Mouse (Mus musculus): Measurements from ENCODE around the gene Pom121l2.
A peak's percentile ranks its signal among the peaks of the same experiment; 100 is the strongest.

The Pom121l2 gene

DNA sequence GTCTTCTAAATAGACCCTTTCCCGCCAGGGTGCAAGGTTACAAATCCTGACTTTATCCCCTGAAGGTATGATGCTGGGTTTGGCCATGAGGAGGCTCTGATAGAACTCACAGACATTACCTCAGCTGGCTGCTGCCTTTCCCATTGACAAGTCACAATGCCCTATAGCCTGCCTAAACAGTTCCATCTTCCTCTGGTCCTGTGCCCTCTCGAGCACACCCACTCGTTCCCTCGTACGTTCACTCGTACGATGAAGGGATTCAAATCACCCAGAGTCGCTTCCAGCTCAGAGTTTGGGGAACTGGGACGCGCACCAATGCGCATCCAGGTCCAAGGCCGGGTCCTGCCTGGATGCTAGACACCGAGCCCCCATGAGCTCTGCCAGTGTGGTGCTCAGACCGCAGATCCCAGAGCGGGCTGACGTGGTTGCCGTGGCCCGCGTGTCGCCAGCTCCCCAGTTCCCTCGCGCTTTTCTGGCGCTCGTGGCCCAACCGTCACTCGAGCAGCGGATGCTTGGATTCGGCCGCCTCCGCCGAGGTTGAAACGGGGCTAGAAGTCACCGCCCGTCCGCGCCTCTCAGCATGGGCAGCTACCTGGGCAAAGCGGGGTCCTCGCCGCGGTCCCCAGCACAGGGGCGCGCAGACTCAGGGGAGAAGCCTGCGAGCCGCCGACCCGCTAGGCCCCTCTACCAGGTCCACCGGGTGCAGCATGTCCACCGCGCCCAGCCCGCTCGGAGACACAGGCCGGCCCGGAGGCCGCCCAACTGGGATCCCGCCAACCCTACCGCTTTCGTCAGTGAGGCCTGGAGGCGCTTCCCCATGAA, at the start of gene Pom121l2:
Gene Pom121l2, plus strand, starts transcription at position 214 of the 822 bp plus-strand sequence.
- peak; percentile 23 to 45 for DNase-seq (ENCODE audit: low spot score in 2 of 2)

DNA sequence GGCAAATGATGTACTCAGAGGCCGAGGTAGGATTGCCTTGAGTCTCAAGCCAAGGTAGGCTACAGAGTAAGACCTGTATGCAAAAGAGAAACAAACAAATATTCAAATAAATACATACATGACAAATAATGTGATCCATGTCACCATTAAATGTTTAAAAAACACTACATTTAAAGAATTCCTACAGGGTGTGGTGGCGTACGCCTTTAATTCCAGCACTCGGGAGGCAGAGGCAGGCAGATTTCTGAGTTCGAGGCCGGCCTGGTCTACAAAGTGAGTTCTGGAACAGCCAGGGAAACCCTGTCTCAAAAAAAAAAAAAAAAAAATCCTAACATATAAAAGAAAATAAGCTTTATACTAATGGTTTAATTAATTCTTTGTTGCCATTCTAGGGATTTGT, 49.3 kb upstream of the Pom121l2 start:
- no peak for DNase-seq (ENCODE audit: low spot score in 2 of 2)

DNA sequence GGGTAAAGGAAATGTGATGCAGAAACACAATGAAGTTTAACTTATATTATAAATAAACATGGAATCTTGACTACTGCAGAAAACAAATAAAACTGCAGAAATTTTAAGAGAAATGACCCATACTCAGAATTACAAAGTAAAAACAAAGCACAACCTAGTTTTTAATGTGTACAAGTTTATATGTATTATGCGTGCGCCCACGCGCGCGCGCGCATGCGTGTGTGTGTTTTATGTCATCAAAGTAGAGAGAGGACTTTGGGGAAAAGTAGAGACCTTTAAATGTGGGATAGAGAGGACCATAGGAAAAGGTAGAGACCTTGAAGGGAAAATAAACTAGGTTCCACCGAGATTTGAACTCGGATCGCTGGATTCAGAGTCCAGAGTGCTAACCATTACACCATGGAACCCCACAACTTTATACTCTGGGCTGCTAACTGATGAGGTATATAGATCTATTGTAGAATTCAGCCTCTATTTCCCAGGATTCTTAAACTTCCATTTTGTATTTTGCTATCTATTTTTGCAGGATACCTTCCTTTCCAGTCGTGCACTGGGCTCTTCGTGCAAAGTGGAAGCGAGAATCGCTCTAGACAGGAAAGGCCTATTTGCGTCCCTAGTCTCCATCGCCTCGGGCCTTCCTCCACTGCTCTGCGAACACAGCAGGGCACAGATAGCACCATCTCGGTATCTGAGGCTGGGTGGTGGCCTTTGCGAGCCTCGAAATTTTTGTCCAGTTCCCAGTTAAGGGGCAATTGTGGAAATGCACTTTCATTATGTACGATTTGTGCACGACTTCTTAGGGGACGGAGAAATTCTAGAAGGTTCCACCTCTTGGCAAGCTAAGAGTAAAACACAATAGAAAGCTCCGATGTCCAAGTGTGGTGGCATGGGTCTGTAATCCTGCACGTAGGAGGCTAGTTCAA, 47.1 kb upstream of the Pom121l2 start:
- DNase-seq (ENCODE audit: low spot score in 2 of 2): no peak

DNA sequence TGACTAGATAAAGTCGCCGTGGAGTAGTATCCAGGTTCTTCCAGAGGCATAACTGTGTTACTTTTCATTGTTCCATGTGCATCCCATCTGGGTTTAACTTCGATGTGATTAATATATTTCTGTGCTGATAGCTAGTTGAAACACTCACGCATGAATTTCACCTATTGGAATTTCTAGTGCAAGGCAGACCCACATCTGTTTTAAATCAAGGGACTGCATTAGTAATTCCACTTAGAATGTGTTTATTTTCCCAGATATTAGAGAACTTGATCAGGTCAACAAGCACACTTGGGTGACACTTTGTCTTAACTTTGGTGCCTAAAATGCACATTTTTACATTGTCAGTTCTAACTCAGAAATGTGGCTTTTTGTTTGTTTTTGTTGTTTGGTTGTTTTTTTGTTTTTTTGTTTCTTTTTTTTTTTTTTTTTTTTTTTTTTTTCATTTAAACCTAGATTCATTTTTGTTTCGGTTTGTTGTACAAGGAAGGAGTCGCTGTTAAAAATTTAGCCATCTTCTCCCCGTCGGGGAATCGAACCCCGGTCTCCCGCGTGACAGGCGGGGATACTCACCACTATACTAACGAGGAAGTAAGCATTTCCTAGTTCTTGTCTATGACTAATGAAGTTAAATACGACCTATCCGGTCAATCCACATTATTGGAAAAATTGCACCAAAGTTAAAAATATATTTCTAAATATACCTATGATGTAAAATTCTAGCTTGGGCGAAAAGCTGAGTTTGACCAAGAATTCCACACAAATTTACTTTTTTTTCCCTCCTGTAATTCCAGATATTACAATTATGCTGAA, 45.8 kb upstream of the Pom121l2 start:
- DNase-seq (ENCODE audit: low spot score in 2 of 2): peak in 1 of 2 experiments; percentile 46

DNA sequence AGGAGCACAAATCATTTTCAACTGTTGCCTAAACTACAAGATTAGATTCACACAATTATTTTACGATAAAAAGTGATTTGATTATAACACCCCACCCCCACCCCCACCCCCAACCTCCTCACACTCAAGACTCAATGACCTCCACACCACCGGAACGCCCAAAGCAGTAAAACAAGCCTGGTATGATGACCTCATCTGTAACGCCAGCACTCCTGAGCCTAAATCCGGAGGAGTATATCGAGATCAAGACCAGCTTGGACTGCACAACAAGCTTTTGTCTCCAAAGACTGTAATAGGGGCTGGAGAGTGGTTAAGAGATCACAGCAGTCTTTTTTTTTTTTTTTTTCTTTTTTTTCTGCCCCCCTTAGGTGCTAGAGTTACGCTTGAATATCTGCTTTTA, 45.2 kb upstream of the Pom121l2 start:
- no peak for DNase-seq (ENCODE audit: low spot score in 2 of 2)

DNA sequence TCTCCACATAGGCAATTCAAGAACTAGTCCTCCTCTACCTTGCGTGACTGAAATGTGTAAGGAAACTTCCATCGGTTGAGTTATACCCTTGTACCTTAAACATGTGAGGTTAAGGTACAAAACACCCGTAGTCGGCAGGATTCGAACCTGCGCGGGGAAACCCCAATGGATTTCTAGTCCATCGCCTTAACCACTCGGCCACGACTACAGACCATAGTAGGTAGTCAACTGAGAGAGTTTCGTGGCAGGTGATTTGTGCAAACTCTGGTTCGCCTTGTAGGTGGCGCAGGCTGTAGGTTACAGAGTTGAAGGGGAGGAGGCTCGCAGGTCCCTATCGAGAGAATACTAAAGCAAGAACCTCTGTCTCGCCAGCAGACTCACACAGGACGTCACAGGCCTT, 44.0 kb upstream of the Pom121l2 start:
- DNase-seq (ENCODE audit: low spot score in 2 of 2): peak in 1 of 2 experiments; percentile 9

DNA sequence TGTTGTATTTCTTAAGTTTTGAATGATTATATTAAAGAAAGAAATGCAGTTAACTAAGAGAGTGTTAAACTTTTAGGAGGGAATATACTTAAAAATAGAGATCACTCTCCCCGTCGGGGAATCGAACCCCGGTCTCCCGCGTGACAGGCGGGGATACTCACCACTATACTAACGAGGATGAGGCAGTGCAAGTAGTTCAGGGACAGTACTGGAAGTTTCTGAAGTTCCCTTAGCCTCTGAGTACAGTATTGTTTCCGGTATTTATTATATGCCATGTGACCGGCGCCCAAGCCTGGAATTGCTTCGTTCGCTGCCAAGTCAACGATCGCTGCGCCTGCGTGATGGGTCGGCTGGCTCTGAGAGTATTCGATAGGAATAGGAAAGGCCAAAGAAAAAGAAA, 40.8 kb upstream of the Pom121l2 start:
- peak; percentile 82 to 89 for DNase-seq (ENCODE audit: low spot score in 2 of 2)

DNA sequence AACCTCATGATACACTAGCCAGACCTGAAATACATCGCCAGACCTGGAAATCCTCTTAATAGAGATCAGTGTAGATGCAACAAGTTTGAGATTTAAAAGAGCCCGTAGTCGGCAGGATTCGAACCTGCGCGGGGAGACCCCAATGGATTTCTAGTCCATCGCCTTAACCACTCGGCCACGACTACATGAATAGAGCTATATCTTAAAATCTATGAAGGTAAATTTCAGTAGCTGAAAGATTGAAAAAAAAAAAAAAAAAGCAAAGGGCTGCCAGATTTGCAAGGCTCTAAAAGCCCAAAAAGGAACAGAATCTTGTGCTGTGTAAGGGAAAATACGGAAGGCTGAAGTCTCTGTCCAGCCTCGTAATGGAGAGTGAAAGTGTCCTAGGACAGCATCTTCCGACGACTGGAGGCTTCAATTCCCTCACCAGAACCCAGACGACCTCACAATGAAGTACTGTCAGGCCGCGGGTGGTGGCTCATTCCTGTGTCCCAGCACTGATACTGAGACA, 40.1 kb upstream of the Pom121l2 start:
- DNase-seq (ENCODE audit: low spot score in 2 of 2): peak; percentile 59 to 77

DNA sequence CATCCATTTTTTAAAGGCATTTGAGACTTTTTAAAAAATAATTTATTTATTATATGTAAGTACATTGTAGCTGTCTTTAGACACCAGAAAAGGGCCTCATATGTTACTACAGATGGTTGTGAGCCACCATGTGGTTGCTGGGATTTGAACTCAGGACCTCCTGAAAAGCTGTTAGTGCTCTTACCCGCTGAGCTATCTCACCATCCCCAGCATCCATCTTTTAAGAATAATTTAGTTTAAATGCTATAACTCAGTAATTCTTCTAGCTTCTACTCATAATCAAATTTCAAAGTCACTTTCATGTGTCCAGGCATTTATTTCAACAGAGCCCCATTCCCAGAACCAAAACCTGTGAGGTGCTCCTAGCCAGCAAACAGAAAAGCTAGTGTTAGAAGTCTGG, 37.4 kb upstream of the Pom121l2 start:
- no peak for DNase-seq (ENCODE audit: low spot score in 2 of 2)

DNA sequence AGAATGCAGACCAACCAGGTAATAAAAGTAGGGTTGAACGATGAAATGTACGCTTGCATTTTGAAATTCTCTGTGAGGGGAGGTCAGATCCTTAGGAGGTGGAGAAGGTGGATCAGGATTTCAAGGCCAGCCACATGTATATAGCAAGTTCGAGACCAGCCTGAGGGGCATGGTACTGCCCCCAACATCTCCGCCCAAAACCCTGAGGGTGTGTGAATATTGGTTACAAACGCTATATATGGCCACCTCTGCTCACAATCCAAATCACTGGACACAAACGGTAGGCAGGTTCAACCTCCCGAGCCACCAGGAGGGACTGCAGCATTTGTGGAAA, 36.4 kb upstream of the Pom121l2 start:
- no peak for DNase-seq (ENCODE audit: low spot score in 2 of 2)

DNA sequence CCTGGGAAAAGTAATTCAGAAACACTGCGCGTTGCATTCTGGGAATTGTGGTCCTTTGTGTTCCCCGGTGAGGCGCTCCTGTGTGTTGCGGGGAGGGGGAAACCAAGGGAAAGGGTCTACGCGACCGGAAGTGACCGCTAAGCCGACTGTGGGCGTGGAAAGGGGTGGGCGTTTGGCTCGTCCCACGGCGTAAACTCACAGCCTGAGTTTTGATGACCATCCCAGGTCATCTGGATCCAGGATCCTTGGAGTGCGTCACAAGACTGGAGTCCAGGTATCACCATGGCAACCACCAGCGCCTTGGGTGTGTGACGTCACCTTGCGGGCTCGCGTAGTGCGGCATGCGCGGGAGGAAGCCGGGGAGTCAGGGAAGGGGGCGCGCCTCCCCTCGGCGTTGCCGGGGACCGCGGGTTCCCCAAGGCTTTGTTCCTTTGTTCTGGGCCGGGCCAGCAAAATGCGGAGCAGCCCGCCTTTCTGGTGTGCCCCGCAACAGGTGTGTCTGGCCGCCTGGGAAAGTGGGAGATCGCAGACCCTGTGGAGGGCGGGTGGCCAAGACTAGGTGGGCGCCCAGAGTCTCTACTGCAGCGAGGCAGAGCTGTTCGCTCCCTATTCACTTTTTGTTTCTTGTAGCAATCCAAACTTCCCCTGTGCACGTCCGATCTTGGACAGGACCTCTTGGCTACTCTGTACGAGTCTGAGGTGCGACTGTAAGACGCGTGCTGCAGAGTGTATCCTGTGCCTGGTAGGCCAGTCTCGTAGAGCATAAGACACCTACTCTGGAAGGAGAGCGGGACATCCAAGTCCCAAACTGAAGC, 35.9 kb upstream of the Pom121l2 start, which contains the start of gene Zfp184:
Gene Zfp184, plus strand, starts transcription at position 169 of the 815 bp plus-strand sequence.
- peak; percentile 74 to 81 for DNase-seq (ENCODE audit: low spot score in 2 of 2)

DNA sequence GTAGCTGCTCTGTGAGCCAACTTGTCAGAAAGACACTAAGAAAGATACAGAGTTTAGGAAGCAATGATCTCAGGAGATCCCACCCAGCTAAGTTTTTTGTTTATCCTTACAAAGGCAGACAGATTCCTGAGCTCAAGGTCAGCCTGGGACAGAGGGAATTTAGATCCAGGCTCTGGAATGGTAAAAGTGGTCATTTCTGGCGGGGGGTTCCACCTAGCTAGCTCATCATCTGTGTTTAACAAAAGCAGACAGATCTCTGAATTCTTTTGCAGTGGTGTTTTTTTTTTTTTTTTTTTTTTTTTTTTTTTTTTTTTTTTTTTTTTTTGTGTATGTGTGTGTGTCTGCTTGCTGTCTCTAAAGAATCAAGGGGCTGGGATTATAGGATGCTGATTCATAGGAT, 11.7 kb upstream of the Pom121l2 start:
- no peak for DNase-seq (ENCODE audit: low spot score in 2 of 2)

DNA sequence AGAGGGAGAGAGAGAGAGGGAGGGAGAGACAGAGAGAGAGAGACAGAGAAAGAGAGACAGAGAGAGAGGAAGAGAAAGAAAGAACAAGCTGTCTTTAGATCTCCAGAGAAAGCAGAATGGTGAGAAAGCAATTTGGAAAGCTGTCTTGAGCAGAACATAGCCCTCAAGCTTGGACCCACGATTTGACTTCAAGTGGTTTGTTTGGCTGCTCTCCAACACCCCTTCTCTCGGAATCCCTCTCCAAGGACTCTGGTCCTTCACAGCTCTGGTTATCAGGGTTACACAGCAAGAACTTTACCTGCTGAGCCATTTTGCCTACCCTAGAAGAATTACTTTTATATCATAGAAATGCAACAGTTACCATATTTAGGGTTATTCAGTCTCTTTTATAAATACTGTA, 11.2 kb upstream of the Pom121l2 start:
- no peak for DNase-seq (ENCODE audit: low spot score in 2 of 2)

DNA sequence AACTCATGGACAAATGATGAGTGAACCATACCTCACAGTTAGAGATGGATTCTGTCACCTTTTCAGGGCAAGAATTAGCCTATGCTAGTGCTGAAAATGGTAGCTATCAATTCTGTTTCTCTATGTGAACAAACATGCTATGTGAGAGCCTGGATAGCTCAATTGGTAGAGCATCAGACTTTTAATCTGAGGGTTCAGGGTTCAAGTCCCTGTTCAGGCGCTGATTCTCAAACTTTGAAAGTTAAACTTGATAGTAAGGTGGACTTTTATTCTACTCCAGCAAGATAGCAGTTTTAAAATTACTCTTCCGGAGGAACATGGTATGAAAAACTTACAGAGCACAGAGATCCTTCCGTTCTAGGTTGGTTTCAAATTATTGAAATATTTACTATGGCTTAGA, 9.4 kb upstream of the Pom121l2 start:
- DNase-seq (ENCODE audit: low spot score in 2 of 2): no peak

DNA sequence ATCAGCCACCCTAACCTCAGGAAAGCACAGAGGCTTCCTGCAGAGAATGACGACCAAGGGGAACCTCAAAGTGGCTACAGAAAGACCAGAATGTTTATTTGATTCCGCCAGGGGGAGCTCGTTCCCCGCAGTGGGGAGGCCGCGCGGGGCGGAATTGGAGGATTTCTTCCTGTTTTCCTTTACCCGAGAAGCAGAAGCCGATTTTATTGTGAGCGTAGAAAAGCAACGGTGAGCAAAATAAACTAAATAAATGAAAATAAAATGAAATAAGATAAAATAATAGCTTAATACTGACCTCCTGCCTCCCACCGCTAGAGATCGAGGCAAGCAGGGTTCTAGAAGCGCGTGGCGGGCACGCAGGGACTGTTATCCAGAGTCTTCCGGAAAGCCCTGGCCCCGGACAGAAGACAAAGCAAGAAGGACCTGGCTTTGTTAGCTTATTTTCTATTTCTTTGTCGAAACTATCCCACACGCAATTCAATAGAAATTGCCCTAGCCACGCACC, 6.7 kb upstream of the Pom121l2 start:
- DNase-seq (ENCODE audit: low spot score in 2 of 2): peak; percentile 86 to 88

DNA sequence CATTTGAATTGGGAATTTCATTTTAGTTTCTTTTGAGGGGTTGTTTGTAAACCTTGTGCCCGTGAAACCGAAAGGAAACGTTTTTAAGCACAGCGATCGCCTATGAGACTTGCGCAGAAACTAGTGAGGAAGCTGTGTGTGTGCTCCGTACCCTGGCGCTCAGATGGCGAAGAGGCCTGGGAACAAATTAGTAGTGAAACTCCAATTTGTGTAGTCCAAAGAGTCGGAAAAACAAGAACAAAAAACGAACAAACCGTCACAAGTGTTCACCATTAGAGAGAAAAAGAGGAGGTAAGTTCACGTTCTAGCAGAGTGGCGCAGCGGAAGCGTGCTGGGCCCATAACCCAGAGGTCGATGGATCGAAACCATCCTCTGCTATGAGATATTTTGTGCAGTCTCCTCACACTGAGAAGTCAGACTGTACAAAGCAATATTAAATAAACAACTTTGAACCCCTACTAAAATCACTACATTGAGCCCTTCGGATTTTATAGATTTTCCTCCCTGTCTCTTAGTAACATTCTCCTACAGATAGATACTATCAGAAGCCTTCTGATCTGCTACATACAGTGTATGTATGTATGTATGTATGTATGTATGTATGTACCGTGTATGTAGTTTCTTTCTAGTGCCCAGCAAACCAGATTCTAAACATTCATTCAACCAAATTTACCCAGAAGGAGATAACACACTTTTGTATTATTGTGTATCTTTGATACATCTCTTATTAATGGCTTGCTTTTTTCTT, 6.1 kb upstream of the Pom121l2 start:
- peak; percentile 38 to 58 for DNase-seq (ENCODE audit: low spot score in 2 of 2)

DNA sequence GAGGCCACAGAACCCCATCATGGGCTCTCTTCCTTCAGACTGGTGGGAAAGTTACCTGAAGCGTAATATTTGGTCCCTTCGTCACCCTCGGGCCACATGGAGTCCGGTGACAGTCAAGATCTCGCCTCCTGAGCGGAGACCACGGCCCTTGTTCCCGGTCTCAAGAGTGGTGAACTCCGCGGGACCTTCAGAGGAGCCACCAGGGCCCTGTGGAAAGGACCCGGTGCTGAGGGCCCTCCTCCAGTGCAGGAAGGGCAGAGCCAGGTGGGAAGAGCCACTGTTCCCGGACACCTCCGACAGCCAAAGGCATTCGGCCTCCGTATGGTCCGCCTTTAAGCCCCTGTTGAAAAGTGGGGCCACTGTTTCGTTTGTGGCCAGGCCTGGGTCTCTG, 804 bp downstream of the Pom121l2 start:
- no peak for DNase-seq (ENCODE audit: low spot score in 2 of 2)

DNA sequence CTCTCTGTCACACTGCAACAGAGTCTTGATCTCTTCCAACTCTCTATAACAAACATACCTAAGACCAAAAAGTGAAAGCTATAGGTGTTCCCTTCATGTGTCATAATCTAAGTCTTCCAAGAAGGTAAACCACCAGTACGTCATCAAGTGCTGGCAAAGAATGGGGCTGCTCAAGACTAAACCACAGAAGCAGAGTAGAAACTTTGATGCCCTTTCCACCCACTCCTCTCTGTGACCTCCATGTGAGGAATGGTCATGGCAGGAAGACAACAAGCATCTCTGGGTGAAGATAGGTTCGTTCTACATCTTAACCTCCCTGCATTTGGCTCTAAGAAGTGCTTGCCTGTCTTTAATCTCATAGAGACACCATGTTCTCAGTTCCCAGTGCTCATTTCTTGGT, 3.5 kb downstream of the Pom121l2 start:
- DNase-seq (ENCODE audit: low spot score in 2 of 2): no peak

DNA sequence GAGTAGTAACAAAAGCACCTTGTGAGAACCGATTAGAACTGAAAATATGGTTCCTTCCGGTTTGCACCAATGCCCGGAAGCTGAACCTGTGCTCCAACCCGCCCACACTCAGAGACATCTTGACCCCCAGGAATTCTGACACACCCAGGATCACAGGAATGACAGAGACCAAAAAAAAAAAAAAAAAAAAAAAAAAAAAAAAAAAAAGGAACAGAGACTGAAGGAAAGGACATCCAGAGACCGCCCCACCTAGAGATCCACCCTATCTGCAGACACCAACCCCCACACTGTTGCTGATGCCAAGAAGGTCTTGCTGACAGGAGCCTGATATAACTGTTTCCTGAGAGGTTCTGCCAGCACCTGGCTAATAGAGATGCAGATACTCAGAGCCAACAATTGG, 11.6 kb downstream of the Pom121l2 start:
- DNase-seq (ENCODE audit: low spot score in 2 of 2): no peak
